In the genomic region with DNA sequence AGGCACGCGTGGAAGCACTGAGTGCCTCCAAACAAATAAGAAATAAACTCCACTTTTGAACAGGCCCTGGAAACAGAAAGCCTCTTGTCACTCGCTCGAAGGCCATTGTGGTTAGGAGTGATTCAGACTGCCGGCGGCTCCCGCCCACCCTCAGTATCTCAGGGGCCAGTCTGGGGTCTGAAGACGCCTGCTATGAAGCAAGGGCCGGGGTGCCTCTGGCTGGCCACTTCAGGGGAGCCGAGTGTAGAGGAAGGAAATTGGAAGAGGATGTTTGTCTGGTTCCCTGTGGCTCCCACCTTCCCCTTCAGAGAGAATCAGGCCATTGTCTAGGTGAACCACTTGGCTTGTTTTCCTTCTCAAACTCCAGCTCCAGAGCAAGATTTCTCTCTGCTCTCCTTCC, we compare ENCODE assay signal across 8 mouse cellular contexts. TPM values are rescaled to one million over a fixed set of nuclear protein-coding genes. Genes with fewer than 3 reads are reported as not detected.
DNase-seq lines count a peak whose midpoint lies in the region; ATAC-seq lines count a peak whose summit lies in the region.

No protein-coding gene starts in this region.

- 13% methylated on average over 10 of the region's 10 CpGs for WGBS in heart, embryonic 11.5 days (ENCODE audit: insufficient replicate concordance)

- ATAC-seq in heart, embryonic 11.5 days (replicated peaks; ENCODE audit: insufficient number of reproducible peaks, low FRiP score, low TSS enrichment): no peak; the same call in 1 of the 2 replicates

- peak overlapping the region; percentile 21 for H3K4me2 ChIP-seq in heart, embryonic 11.5 days

- H3K27ac ChIP-seq in brown adipose tissue, adult 24 weeks (replicated peaks; ENCODE audit: low read depth, low read length): peak overlapping the region; percentile 74
- H3K27ac ChIP-seq in heart, embryonic 11.5 days (ENCODE audit: low read depth, low read length): peak overlapping the region; percentile 70

- peaks cover 18% of the 10 kb centered on the region for H3K4me1 ChIP-seq in brown adipose tissue, adult 24 weeks (ENCODE audit: control insufficient read depth, insufficient read depth, insufficient read length, low read length)
- peaks cover 18% of the 10 kb centered on the region for H3K4me1 ChIP-seq in heart, embryonic 11.5 days (ENCODE audit: control insufficient read depth, insufficient read depth, low read length)

- no peak overlapping the region for H3K4me3 ChIP-seq in brown adipose tissue, adult 24 weeks (ENCODE audit: insufficient read depth, low read depth, low read length)
- H3K4me3 ChIP-seq in heart, embryonic 11.5 days (ENCODE audit: low read depth, low read length): no peak overlapping the region

- no peaks in the 10 kb centered on the region for H3K9me3 ChIP-seq in heart, embryonic 11.5 days (replicated peaks; ENCODE audit: control insufficient read depth, low read length)

- no peaks in the 10 kb centered on the region for H3K27me3 ChIP-seq in heart, embryonic 11.5 days (ENCODE audit: control insufficient read depth, insufficient read depth, low read length)

- intact Hi-C loops in left cerebral cortex, postnatal 4 days (cut with DNase I): no loop called here

- H3K9ac ChIP-seq in heart, embryonic 11.5 days (ENCODE audit: low read depth, low read length): peak overlapping the region; percentile 59

- no peaks in the 10 kb centered on the region for H3K36me3 ChIP-seq in heart, embryonic 11.5 days (ENCODE audit: control insufficient read depth, insufficient read depth, low read length)

- DNase-seq in ovary, postnatal 36 days (ENCODE audit: low spot score): peak; percentile 17
- DNase-seq in ovary, postnatal 10 days (ENCODE audit: low spot score): no peak
- DNase-seq in left cerebral cortex, postnatal 4 days: peak; percentile 11
- peak; percentile 41 for DNase-seq in mesoderm, embryonic 11.5 days (ENCODE audit: low read depth, low spot score)
- no peak for DNase-seq in right cerebral cortex, adult 18-20 months
- no peak for DNase-seq in spleen, postnatal 36 days (ENCODE audit: low spot score in 2 of 2)

RNA-seq across cellular contexts. Expression of gene Gm9964, which starts 10.3 kb away (rescaled TPM):
- not detected in 2 replicates for polyA plus RNA-seq in brown adipose tissue, adult 24 weeks (2012; ENCODE audit: insufficient read depth, insufficient read length, missing spikeins)
- polyA plus RNA-seq in heart, embryonic 11.5 days (2014; fragmentation: Nextera tagmentation; extraction: Ambion mirVana): not detected in 2 replicates
- total RNA-seq in left cerebral cortex, postnatal 4 days (2021): under 1 TPM in 1 of 2 experiments, not detected in 1; 0.52 TPM

RNA-seq across cellular contexts. Expression of gene Nf1, which starts 32.5 kb away (rescaled TPM):
- polyA plus RNA-seq in brown adipose tissue, adult 24 weeks (2012; ENCODE audit: insufficient read depth, insufficient read length, missing spikeins): 9.9 and 14.3 TPM in 2 replicates
- polyA plus RNA-seq in heart, embryonic 11.5 days (2014; fragmentation: Nextera tagmentation; extraction: Ambion mirVana): 6.1 and 9.6 TPM in 2 replicates
- total RNA-seq in left cerebral cortex, postnatal 4 days (2021): 100 to 1,000 TPM; 102 to 107 TPM

RNA-seq across cellular contexts. Expression of gene Wsb1, which starts 52.5 kb away (rescaled TPM):
- polyA plus RNA-seq in brown adipose tissue, adult 24 weeks (2012; ENCODE audit: insufficient read depth, insufficient read length, missing spikeins): 8.8 TPM in 2 replicates
- polyA plus RNA-seq in heart, embryonic 11.5 days (2014; fragmentation: Nextera tagmentation; extraction: Ambion mirVana): 196 and 230 TPM in 2 replicates
- total RNA-seq in left cerebral cortex, postnatal 4 days (2021): 100 to 1,000 TPM; 154 to 166 TPM

Comparison
In these comparisons a context has a peak if more than half of its experiments do, and no peak if none do; other contexts are left out.
1. DNase-seq: peak in ovary, postnatal 36 days (single experiment), left cerebral cortex, postnatal 4 days (single experiment) and mesoderm, embryonic 11.5 days (single experiment); none in ovary, postnatal 10 days (single experiment), right cerebral cortex, adult 18-20 months (single experiment) and spleen, postnatal 36 days (0 of 2).
2. RNA of gene Wsb1, which starts 52.5 kb away (polyA plus RNA-seq): 196 to 230 TPM in heart, embryonic 11.5 days; 8.8 TPM in brown adipose tissue, adult 24 weeks; every median in the first group is over 10 times any median in the second.